Mouse (Mus musculus): ENCODE data around the gene Rasgrp3.
A peak's percentile ranks its signal among the peaks of the same experiment; 100 is the strongest.

Gene Rasgrp3

GRCm38 (mm10) chr17:75498241-75498651 lies 62.5 kb downstream of the Rasgrp3 start:
- no peak for DNase-seq (ENCODE audit: low spot score in 2 of 2)

GRCm38 (mm10) chr17:75503031-75503430 lies 67.3 kb downstream of the Rasgrp3 start:
- DNase-seq (ENCODE audit: low spot score in 2 of 2), result no peak

DNA sequence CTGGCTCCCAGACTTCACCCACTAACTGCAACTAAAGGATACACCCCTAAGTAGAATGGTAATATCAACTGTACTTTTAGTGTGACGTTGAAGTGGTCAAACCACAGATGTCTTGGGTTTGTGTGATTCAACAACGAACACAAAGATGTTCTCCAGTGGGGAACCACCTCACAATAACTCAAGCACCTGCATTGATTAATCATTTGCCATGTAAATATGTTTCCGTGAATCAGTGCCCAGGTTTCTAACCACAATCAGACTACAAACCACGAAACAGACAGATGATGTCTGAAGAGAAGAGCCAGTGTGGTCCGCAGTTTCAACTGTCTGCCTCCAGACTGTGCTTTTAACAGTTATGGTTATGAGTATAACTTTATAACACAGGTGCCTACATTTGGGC lies 69.4 kb downstream of the Rasgrp3 start:
- no peak for DNase-seq (ENCODE audit: low spot score in 2 of 2)

- DNase-seq (ENCODE audit: low spot score in 2 of 2), result no peak
Measured at GRCm38 (mm10) chr17:75506097-75506675, 70.5 kb downstream of the Rasgrp3 start.

- DNase-seq (ENCODE audit: low spot score in 2 of 2), result no peak
Measured at GRCm38 (mm10) chr17:75506708-75507641, 71.3 kb downstream of the Rasgrp3 start.

DNA sequence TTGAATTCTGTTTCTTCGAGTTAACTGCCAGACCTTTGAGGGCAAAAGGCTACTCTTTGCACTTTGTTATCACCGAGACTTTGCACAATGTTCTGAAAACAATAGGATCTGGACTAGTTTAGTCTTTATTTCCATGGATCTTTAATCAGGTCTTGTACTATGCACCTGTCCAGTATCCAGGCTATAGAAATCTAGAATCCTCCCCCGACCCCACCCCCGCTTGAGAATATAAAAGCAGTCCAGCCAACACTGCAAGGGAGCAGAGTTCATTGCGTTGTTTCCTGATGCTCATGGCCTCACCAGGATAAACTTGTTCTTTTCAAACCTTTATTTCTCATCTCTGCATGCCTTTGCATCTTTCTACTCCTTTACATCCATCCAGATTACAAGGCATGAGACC lies 73.6 kb downstream of the Rasgrp3 start:
- DNase-seq (ENCODE audit: low spot score in 2 of 2), result no peak

GRCm38 (mm10) chr17:75516591-75516990 lies 80.9 kb downstream of the Rasgrp3 start:
- no peak for DNase-seq (ENCODE audit: low spot score in 2 of 2)

DNA sequence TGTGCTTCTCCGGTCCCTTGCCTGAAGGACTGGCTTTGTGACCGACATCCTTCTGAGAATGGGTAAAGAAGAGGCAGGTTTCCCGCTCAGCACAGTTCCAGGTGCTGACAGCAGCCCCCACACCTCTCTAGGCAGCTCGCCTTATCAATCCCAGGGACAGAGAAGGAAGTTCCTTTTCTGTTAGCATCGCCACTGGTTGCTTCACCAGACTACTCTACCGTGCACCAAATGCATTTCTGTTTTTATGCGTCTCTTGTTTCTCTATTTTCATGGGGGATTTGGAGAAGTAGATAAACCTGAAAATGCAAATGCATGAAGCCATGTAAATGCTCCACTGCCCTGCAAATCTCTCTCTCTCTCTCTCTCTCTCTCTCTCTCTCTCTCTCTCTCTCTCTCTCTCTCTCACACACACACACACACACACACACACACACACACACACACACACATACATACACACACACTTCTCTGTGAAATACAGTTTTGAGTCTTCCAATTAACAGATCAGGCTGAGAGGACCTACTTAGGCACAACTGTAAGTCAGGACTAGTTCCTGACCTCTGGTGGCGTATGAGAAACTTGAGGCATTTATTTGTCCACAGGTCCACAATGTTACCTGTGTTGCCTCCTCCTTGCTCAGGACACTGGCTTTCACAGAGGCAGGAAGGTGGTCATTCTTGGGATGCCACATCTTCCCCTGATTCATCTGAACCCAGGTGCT lies 82.6 kb downstream of the Rasgrp3 start:
- DNase-seq (ENCODE audit: low spot score in 2 of 2), result no peak

GRCm38 (mm10) chr17:75519239-75519900 lies 83.7 kb downstream of the Rasgrp3 start:
- no peak for DNase-seq (ENCODE audit: low spot score in 2 of 2)

DNA sequence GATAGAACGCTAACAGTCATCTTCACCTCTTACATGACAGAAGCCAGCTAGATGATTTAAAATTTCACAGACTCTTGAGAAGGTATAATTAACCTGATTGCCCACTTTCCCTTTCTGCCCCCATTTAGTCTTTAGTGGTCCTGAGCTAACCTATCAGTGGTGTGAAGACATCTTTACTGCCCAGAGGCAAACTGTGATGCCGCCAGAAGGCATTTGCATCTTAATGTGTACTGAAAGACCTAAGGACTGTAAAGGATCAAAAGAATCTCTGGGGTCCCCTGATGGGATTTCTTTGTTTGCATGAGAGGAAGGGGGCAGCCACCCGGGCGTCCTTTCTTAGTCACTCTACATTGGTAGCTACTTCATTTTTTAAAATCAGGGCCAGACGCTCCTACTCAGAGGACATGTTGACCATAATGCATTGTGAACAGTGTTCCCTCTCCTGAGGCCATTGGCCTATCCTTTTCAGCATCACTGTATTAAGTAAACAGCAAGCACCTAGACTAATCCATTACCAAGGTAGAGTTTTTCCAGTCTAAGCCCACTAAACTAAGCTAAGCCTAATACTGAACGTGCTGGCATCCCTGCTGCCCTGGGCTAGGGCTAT lies 85.6 kb downstream of the Rasgrp3 start:
- DNase-seq (ENCODE audit: low spot score in 2 of 2), result no peak

DNA sequence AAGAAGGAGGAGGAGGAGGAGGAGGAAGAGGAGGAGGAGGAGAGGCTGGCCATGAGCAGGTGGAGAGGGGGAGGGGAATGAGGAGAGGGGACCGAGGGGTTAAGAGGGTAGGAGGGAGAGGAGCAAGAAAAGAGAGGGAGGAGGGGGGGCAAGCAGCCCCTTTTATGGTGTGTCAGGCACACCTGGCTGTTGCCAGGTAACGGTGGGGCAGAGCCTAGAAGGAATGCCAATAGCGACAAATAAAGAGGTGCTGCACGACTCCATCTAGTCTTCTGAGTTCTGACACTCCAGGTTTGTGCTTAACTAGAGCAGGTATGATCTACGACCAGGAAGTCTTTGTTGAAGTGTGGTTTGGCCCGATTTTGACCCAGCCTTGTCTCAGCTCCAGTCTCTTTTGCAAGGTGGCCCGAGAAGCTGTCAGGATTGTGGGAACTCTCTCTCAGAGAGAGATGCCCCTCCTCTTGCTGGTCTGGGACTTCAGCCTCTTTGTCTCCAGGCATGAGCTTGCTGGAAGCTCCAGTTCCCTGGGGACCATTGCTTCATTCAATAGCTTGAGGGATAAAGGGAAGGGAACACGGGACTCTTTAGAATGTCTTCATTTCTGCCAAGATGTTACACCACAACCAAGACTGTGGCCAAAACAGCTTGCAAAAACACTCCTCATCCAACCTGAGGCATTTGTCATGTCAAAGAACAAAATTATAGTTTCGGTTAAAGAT lies 86.8 kb downstream of the Rasgrp3 start:
- no peak for DNase-seq (ENCODE audit: low spot score in 2 of 2)

DNA sequence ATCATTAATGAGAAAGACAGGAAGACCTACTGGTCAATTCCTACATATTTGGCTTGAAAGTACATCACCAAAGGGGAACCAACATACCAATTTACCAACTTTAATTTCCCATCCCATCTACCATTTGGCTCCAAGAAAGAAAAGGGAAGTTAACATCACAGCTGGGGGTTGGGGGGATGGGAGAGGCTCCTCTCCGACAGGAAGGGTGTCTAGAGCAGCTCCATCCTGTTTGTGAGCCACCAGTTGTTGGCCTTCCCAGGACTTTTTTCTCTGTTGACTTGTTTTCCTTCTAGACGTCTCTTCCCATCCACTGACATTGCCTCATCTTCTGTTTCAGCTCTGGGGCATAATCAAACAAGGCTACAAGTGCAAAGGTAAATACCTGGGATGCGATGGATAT lies 88.1 kb downstream of the Rasgrp3 start:
- no peak for DNase-seq (ENCODE audit: low spot score in 2 of 2)

GRCm38 (mm10) chr17:75526411-75526810 lies 90.7 kb downstream of the Rasgrp3 start:
- DNase-seq (ENCODE audit: low spot score in 2 of 2), result no peak

GRCm38 (mm10) chr17:75529222-75529935 lies 93.7 kb downstream of the Rasgrp3 start:
- DNase-seq (ENCODE audit: low spot score in 2 of 2), result no peak

DNA sequence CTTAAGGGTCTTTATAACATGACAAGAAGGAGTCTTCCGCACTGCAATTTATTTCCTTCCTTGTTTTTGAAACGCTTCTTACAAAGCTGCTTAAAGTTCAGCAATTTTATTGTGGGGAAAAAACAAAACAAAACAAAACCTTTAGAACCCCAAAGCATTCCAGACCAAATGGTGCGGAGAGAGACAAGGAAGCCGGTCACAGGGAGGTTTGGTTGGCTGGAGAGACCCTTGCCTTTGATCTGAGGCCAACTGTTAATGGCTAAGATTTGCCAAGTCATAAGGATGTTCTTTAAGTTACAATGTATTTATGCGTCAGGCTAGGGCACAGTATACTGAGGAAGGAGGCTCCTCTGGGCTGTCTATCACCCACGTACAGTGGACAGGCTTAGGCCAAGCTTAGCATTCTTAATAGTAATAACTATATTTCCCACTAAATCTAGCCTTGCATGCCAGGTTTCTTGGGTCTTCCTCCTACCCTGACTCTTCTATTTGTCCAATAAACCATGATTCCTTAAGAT lies 96.8 kb downstream of the Rasgrp3 start:
- no peak for DNase-seq (ENCODE audit: low spot score in 2 of 2)

DNA sequence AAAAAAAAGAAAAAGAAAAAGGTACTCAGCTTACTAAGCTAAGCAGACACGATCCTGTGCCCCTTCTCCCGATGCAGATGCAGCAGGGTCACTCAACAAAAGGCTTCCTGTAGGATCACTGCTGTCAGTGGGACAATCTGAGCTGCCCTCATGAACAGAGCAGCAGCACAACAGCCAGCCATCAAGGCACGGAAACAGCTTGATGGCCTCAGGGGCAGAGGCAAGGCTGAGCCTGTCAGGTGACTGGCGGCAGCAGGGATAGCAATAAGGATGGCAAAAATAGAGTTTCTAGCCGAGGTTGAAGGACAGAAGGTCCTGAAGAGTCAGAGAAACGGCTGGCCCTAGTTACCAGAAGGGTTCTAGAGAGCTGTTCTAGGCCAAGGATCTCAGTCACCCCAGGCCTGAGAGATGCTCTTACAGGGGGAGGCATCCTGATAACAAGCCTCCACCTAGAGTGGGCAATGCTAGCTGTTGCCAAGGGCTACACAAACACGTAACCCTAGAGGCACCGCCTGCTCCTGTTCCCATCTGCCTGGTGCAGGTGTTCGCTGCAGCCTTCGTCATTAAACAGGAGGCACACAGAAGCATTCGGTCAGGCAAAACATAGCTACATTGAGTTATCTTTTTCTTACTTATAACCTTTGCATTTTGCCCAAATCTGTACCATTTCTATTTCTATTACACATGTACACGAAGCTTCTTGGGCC lies 98.8 kb downstream of the Rasgrp3 start:
- DNase-seq (ENCODE audit: low spot score in 2 of 2), result no peak

- no peak for DNase-seq (ENCODE audit: low spot score in 2 of 2)
Measured at GRCm38 (mm10) chr17:75535612-75536011, 99.9 kb downstream of the Rasgrp3 start.

DNA sequence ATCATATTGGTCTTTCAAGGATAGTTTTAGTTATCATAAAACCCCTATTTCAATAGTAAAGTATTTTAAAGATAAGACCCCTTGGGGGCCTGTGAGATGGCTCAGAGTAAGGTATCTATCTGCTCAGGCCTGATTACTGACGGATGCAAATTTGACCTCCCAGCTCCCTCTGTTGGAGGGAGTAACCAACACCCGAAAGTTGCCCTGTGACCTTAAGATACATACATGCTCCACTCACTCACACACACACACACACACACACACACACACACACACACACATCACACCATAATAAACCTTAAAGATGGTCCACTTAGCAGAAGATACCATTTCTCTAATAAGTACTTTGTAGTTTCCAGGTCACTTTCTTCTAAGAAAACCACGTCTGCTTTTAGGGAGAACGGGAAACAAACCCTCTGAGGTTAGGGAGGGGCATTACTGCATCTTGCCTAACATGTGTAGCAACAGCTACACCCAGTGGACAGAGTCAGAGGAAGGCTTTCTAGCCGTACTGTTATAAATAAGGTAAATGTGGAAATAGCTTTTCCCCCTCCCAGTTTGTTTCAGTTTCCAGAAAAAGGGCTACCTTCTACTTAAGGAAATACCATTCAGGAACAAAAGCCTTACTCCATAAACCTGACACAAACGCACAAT lies 100.8 kb downstream of the Rasgrp3 start:
- DNase-seq (ENCODE audit: low spot score in 2 of 2), result peak in 1 of 2 experiments; percentile 16

- no peak for DNase-seq (ENCODE audit: low spot score in 2 of 2)
Measured at GRCm38 (mm10) chr17:75537050-75537445, 101.4 kb downstream of the Rasgrp3 start.

All from spleen, postnatal 14 days (tissue).